Mouse (Mus musculus): ENCODE results near the gene Nhej1.

GRCm38 (mm10) chr1:75159540-75160255 is 34.7 kb upstream of the Nhej1 start:
- no peak for TF ChIP-seq ZNF384 (IDR thresholded peaks at IDR 0.05; ENCODE audit: low read depth, low read length)
- TF ChIP-seq CHD2 (IDR thresholded peaks at IDR 0.05; ENCODE audit: low read depth, low read length) = no peak
- no peak for TF ChIP-seq ZC3H11A (IDR thresholded peaks at IDR 0.05; ENCODE audit: borderline replicate concordance, low read depth, low read length)

Measured in ES-E14 (cell line).